Mouse (Mus musculus) stomach, embryonic 14.5 days (tissue): ENCODE data around the gene Arih2. TPM values are rescaled to one million over a fixed set of nuclear protein-coding genes. Genes with fewer than 3 reads are reported as not detected.

Experiments used
- ATAC-seq: fragments of 200-750 bp; cut with Nextera tagmentation; 2 replicates; pipeline ENCODE4 v1.8.0; 2017; ENCODE audit warnings: low read depth, moderate TSS enrichment; ENCODE audit not compliant: insufficient number of reproducible peaks, insufficient read depth, low FRiP score
- H3K27ac ChIP-seq: fragments of 300-500 bp; sonication (generic); 2 replicates; pipeline ENCODE4 v1.5.1; 2014; ENCODE audit warnings: mild to moderate bottlenecking, low read length, moderate library complexity, mixed read lengths
- H3K27me3 ChIP-seq: fragments of 300-500 bp; sonication (generic); 2 replicates; pipeline ENCODE4 v1.6.1; 2014; ENCODE audit warnings: low read length, control low read depth, mixed read lengths; ENCODE audit not compliant: control insufficient read depth, insufficient read depth
- H3K36me3 ChIP-seq: fragments of 300-500 bp; sonication (generic); 2 replicates; pipeline ENCODE4 v1.6.1; 2014; ENCODE audit warnings: mild to moderate bottlenecking, control low read depth, low read length, moderate library complexity, mixed read lengths; ENCODE audit not compliant: control insufficient read depth, insufficient read depth
- H3K4me1 ChIP-seq: fragments of 300-500 bp; sonication (generic); 2 replicates; pipeline ENCODE4 v1.6.1; 2014; ENCODE audit warnings: low read length, control low read depth, mixed read lengths; ENCODE audit not compliant: control insufficient read depth, insufficient read depth
- H3K4me2 ChIP-seq: fragments of 300-500 bp; sonication (generic); replicated peaks from 2 replicates; pipeline ENCODE4 v1.6.1; 2014; ENCODE audit warnings: low read depth, low read length, control low read depth
- H3K4me3 ChIP-seq: fragments of 300-500 bp; sonication (generic); 2 replicates; pipeline ENCODE4 v1.5.1; 2014; ENCODE audit warnings: low read depth, low read length, control low read depth
- H3K9ac ChIP-seq: fragments of 300-500 bp; sonication (generic); replicated peaks from 2 replicates; pipeline ENCODE4 v1.6.1; 2014; ENCODE audit warnings: low read depth, mild to moderate bottlenecking, control low read depth, low read length, moderate library complexity, mixed read lengths
- H3K9me3 ChIP-seq: fragments of 300-500 bp; sonication (generic); 2 replicates; pipeline ENCODE4 v1.6.1; 2016; ENCODE audit warnings: low read depth, low read length, control low read depth; ENCODE audit not compliant: control insufficient read depth
- WGBS: fragments of 180-500 bp; shearing (Covaris S2); extraction: QIAGEN DNeasy Blood & Tissue Kit; methylation state at CpG from one replicate; pipeline ENCODE4 v1.1.7; 2014; 5-methylcytosine and 5-hydroxymethylcytosine counted together
- polyA plus RNA-seq: library from polyadenylated mRNA; unstranded; fragments of >200 nt; fragmentation: Nextera tagmentation; extraction: Ambion mirVana; gene quantifications from 2 replicates; pipeline ENCODE4 v1.2.1, GENCODE M21; 2014

Arih2 gene
- polyA plus RNA-seq, 1 experiment from 2014 or later, result 36.2 TPM

DNA sequence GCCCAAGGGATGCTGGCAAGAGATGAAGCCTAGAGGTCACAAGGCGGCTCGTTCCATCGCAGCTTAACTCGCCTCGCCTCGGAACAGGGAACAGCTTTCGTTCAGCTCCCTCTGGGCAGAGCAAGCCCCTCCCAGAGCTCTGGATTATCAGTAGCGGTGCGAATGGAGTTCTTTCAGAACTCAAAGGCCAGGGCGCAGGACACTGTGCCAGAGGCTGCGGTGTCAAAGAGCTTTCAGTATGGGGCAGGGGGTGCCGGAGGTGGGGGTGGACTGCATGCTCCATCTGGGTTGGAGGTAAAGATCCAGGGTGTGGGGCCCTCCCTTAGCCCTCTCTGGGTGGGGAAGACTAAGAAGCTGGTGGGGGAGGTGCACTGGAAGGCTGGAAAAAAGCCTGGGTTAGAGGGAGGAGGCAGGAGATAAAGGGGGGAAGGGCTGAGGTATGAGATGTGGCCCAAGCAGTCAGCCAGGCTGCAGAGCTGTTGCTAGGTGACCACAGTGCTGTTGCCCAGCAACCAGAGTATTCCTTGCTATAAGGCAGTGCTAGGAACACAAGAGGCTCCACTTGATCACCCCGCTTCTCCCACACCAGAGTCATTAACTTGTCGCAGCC lies 61.5 kb downstream of the Arih2 start:
- Histone ChIP-seq H3K9ac (no peak overlapping the region), H3K4me1 (peaks cover 22% of the 10 kb centered on the region), H3K36me3 (no peaks in the 10 kb centered on the region), H3K27ac (peak overlapping the region; percentile 66; the same call in 1 of the 2 replicates), H3K4me2 (peak overlapping the region; percentile 42), H3K4me3 (0 out of 2 replicates have a peak overlapping the region, but pooled peaks have one; percentile 5), H3K27me3 (no peaks in the 10 kb centered on the region), H3K9me3 (no peaks in the 10 kb centered on the region)
- 2% methylated on average over 14 of the region's 14 CpGs for WGBS
- peak; percentile 93 for ATAC-seq

DNA sequence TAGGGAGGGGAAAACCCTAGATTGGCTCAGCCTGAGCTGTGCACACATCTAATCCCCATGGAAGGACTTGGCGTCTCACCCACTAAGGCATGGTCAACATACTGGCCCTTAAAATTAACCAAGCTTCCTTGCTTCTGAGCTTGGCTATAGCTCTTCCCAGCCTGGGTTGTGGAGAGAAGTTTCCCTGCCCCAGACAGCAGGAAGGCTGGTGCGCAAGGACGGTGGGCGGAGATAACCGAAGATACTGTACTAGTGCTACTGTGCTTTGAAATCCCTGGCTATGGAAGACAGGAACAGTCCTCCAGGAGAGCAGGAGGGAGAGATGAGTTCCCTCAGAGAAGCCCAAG lies 69.9 kb downstream of the Arih2 start:
- ATAC-seq, result no peak
- Histone ChIP-seq H3K4me1 (peaks cover 29% of the 10 kb centered on the region; the same call in 1 of the 2 replicates), H3K9ac (peak overlapping the region; percentile 45; the same call in 1 of the 2 replicates), H3K4me2 (peak overlapping the region; percentile 70), H3K36me3 (peaks cover 16% of the 10 kb centered on the region), H3K27ac (peak overlapping the region; percentile 82), H3K4me3 (peak overlapping the region; percentile 62), H3K27me3 (no peaks in the 10 kb centered on the region), H3K9me3 (no peaks in the 10 kb centered on the region)
- 55% methylated on average over 5 of the region's 5 CpGs for WGBS

DNA sequence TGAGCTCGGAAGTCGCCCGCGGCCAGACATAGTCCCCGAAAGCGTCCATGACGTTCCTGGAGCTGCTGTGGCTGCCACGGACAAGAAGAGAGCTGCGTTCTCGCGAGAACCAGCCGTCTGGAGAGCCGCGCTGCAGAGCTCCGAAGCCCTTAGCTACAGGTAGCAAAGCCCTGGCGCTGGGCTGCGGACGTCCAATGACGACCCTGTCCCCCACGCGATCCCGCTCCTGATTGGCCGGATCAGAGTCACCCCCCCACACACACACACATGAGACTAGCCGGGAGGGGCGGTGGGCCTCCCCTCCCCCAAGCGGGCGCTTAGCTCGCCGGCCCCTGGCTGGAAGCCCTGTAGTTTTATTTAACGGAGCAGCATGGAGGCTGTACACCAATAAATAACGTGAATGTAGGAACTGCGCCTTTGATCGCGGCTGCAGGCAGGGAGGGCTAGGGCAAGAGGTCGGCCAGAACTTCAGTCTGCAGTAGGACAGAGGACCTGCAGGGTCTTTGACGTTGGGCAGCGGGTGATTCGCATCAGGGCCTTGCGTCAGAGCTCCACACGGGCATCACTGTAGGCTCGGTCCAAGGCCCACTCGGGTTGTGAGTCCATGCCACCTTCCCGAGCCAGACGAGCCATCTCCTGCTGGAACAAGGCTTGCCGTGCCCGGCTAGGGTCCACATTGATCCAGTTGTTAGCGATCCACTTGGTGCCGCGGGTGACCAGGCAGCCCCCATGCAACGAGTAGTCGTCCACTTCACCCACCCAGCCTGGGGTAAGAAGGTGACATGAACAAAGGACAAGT lies 70.4 kb downstream of the Arih2 start, which contains the start of gene Wdr6:
Gene Wdr6, minus strand, starts transcription at position 195 of the 799 bp plus-strand sequence.
- 4% methylated on average over 51 of the region's 51 CpGs for WGBS

DNA sequence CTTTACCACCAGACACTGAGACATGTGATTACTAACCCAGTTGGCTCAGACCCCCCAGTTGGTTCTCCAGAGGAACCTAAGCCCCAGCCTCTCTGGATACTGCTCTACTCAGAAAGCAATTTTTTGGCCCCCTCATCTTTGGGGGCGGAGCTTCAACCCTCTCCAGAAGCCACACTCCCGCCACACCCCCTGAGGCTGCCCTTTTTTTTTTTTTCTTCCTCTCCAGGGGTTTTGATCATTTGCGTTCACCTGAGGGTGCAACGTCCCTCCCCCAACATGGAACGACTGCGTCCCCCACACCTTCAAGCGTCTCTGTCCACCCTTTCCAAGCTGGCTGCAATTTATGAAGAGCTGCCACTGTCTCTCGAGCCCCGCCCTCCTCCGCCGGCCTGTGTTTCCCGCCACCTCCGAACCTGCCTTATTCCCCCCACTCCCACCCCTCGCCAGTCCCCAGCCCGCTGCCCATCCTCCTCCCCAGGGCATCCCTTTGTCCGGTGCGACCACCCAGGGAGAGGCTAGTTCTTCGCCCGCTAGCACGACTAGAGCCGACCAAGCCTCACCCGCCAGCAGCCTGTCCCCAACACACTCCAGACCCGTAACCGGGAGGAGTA lies 71.1 kb downstream of the Arih2 start:
- H3K4me2 ChIP-seq, result peak overlapping the region; percentile 70
- H3K27me3 ChIP-seq, result no peaks in the 10 kb centered on the region
- H3K4me3 ChIP-seq, result peak overlapping the region; percentile 62
- ATAC-seq, result 0 out of 2 replicates have a peak, but pooled peaks have one; percentile 18
- peaks cover 28% of the 10 kb centered on the region for H3K36me3 ChIP-seq
- peak overlapping the region; percentile 70 for H3K9ac ChIP-seq
- no peaks in the 10 kb centered on the region for H3K9me3 ChIP-seq
- 0% methylated on average over 24 of the region's 24 CpGs for WGBS
- H3K4me1 ChIP-seq, result peaks cover 30% of the 10 kb centered on the region; the same call in 1 of the 2 replicates
- peak overlapping the region; percentile 92; the same call in 1 of the 2 replicates for H3K27ac ChIP-seq

More for the DNA sequence above, 70.4 kb downstream of the Arih2 start, which contains the start of gene Wdr6:
- H3K9me3 ChIP-seq, result no peaks in the 10 kb centered on the region
- H3K27ac ChIP-seq, result peak within 1 kb of the TSS; percentile 92
- H3K36me3 ChIP-seq, result peaks cover 21% of the 10 kb centered on the region
- peak within 1 kb of the TSS; percentile 70 for H3K9ac ChIP-seq
- no peaks in the 10 kb centered on the region for H3K27me3 ChIP-seq
- ATAC-seq, result peak; percentile 97
- H3K4me2 ChIP-seq, result peak within 1 kb of the TSS; percentile 70
- H3K4me1 ChIP-seq, result peaks cover 30% of the 10 kb centered on the region; the same call in 1 of the 2 replicates
- H3K4me3 ChIP-seq, result peak within 1 kb of the TSS; percentile 62

DNA sequence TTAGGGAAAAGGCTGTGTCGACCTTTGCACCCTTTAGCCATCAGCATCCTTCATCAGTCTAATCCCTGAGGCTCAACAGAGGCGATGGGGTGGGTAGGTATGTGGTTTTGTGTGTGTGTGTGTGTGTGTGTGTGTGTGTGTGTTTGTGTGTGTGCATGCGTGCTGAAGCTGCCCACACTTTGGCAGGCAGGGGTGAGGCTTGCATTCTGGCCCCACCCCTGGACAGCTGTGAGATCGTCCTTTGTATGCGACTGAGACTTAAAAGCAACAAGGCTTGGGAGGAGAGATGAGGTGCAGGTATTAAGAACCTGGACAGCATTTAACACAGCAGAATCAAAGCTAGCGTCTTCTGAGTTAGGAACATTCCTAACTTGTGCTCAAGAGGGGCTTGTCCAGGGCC lies 72.2 kb downstream of the Arih2 start:
- WGBS, result 28% methylated on average over 6 of the region's 6 CpGs
- peak overlapping the region; percentile 70 for H3K4me2 ChIP-seq
- H3K27me3 ChIP-seq, result no peaks in the 10 kb centered on the region
- H3K9me3 ChIP-seq, result no peaks in the 10 kb centered on the region
- H3K4me1 ChIP-seq, result peaks cover 30% of the 10 kb centered on the region; the same call in 1 of the 2 replicates
- H3K27ac ChIP-seq, result no peak overlapping the region
- H3K9ac ChIP-seq, result peak overlapping the region; percentile 70; the same call in 1 of the 2 replicates
- peak overlapping the region; percentile 62; the same call in 1 of the 2 replicates for H3K4me3 ChIP-seq
- ATAC-seq, result no peak
- H3K36me3 ChIP-seq, result peaks cover 38% of the 10 kb centered on the region

DNA sequence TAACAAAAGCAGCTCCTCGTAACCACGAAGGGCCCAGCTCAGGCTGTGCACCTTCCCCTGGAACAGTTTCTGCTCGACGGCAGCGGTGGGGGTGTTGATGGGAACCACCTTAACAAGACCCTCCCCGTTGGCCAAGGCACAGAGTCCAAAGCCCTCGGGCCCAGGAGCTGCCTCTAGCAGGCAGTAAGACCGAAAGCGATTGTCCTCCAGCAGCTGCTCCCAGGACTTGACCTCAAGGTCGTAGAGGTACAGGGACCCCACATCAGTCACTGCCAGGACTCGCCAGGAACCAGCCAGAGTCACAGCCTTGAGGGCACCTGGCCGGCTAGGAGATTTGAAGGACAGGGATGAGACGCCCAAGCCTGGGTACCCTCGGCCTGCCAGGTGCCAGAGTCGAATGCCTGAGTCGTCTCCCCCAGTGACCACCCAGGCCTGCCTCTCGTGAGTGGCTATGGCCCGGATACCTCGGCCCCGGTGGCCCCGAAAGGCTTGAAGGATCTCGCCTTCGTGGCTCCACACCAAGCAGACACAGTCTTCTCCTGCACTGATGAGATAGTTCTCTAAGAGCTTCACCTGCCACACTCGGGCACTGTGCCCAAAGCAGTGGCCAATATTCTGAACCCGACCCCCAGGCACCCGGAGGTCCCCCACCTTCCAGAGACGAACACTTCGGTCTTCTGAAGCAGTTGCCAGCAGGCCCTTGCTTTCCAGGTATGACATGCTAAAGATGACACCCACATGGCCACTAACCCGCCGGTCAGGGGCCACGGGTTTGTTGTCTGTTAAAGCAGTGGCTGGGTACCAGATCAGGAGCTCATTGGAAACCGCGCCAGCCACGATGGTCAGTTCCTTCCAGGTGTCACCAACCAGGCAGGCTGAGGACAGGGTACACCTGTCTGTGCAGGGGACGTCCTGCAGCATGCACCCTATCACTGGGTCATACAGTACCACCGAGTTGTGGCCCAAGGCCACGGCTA lies 73.6 kb downstream of the Arih2 start:
- Histone ChIP-seq H3K27ac (no peak overlapping the region), H3K27me3 (no peaks in the 10 kb centered on the region), H3K36me3 (peaks cover 47% of the 10 kb centered on the region), H3K4me3 (no peak overlapping the region), H3K9me3 (no peaks in the 10 kb centered on the region), H3K4me1 (peaks cover 33% of the 10 kb centered on the region; the same call in 1 of the 2 replicates), H3K9ac (no peak overlapping the region), H3K4me2 (no peak overlapping the region)
- 77% methylated on average over 37 of the region's 37 CpGs for WGBS
- ATAC-seq, result no peak

DNA sequence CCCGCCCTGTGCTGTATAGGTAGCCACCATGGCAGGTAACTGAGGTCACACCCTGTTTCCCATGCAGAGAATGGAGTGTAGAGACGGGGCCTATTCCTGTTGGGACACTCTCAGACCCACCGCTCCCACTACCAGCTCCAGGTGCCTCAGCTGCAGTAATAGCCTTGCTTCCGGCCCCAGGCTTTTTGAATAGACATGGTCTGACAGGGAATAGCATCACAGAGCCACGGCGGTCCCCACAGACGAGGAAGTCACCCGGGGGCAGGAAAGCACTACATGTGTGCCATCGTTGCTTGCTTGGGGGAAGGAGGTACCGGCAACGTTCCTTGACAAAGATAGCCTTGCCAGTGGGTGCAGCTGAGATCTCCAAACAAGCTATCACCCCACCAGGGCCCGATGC lies 74.3 kb downstream of the Arih2 start:
- Histone ChIP-seq H3K4me3 (no peak overlapping the region), H3K27ac (no peak overlapping the region), H3K9ac (no peak overlapping the region), H3K9me3 (no peaks in the 10 kb centered on the region), H3K27me3 (no peaks in the 10 kb centered on the region), H3K4me2 (no peak overlapping the region), H3K4me1 (peaks cover 38% of the 10 kb centered on the region; the same call in 1 of the 2 replicates), H3K36me3 (peaks cover 47% of the 10 kb centered on the region)
- no peak for ATAC-seq
- WGBS, result 83% methylated on average over 12 of the region's 12 CpGs
